Mouse (Mus musculus): ENCODE measurements around the gene Pola2.

Pola2 gene

GRCm38 (mm10) chr19:5965280-5965679 lies 1.3 kb upstream of the Pola2 start:
- peak; percentile 88 for DNase-seq (ENCODE audit: low read depth)

- no peak for DNase-seq (ENCODE audit: low read depth)
Measured at GRCm38 (mm10) chr19:5964804-5965203, 802 bp upstream of the Pola2 start.

- DNase-seq (ENCODE audit: low read depth) = no peak
Measured at GRCm38 (mm10) chr19:5962651-5963050, 1.4 kb downstream of the Pola2 start.

GRCm38 (mm10) chr19:5957371-5957770 lies 6.6 kb downstream of the Pola2 start:
- no peak for DNase-seq (ENCODE audit: low read depth)

DNA sequence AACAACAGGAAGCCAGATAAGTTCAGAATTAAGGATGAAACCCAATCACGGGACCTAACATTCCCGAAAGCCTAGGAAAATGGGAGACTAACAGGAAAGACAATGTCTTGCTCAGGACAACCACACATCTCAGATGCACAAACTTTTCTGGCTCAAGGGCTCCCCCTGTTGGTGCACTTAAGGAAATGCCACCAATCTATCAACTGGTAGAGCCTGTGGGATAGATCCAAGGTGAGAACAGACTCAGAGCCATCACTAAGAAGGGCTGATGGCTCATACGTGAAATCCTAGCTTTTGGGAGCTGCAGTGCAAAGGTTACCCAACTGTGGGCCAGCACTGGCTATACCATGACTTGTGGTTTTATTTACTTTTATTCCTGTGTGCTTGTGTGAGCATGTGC lies 7.3 kb downstream of the Pola2 start:
- peak; percentile 76 for DNase-seq (ENCODE audit: low read depth)

DNA sequence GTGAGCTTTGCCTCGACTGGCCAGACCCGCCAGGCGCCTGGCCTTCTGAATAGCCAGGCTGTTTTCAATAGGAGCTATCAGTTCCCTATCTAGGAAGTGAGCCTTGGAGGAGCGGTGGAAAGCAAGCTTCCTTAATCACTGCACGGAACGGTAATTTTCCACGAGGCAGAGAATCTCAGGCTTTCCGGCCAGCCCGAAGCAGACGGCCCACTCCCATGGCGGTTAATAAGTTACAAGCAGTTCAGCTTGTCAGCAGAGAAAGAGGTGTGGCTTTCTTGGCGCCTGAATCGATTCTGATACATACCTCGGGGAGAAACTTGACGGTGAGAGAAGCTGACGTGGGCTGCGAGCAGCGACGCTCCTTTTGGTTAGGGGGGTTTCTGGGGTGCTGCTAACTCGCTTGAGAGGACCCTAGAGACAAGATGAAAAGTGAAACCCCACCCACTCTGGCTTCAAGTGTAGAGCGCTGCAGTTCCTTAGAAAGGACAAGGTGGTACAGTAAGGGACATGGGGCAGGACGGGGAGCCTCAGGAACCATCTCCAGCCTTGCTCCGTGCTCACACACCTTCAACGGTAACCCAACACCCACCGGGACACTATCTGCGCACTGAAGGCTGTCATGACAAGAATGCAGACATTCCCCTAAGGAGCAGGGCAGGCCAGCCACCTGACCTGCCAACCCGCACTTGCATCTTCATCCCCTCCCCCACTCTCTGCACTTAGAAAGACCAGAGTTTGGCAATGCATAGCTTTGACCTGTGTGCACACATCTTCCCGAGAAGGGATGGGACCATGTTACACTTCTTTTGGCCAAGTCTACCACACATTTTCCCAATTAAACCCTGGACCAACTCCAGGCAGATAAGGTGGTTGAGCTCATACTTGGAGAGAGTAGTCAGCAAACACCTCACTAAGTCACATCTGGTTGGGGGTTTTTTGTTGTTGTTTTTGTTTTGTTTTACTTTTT lies 8.0 kb downstream of the Pola2 start:
- DNase-seq (ENCODE audit: low read depth) = no peak

DNA sequence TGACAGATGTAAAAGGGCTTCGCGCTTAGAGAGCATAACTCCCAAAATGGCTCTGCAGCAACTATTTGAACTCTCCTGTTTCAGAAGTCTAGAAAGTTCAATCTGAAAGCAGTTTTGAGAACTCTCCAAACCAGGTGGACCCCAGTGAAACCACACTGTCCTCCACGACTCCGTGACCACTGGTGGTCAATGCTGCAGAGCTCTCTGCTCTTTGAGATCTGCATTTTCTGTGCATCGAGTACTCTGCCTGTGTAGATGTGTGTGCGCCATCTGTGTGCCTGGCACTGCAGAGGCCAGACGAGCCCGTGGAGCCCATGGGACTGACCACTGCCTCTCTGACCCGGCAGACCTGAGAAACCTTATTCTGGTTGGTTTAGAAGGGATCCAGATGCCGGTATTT lies 9.1 kb downstream of the Pola2 start:
- no peak for DNase-seq (ENCODE audit: low read depth)

DNA sequence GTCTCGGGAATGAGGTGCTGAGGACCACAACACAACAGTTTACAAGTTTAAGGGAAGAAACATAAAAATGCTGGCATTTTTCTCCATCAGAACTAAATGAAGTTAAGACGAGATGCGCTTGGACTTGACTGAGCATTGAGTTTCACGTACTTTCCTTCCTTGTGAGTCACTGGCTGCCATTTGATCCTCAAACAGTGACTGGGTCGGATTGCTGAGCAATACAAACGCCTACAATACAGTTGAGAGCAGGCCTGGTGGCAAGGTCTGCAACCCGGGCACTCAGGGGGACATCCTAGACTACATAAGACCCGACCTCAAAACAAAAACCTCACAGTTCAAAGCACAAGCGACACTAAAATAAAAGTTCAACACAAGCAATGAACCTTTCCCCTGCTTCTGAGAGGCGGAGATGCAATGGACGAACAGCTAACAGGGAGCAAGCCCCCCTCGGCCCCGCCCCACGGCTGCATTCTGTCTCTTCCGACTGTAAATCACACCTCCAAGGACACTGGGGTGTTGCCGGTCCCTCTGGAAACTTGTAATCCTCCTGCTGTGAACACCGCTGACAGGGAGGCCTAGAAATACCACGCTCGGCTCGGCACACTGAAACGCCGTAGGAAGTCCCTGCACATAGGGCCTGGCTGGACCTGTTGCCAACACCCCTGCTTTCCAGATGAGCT lies 9.8 kb downstream of the Pola2 start:
- no peak for DNase-seq (ENCODE audit: low read depth)

DNA sequence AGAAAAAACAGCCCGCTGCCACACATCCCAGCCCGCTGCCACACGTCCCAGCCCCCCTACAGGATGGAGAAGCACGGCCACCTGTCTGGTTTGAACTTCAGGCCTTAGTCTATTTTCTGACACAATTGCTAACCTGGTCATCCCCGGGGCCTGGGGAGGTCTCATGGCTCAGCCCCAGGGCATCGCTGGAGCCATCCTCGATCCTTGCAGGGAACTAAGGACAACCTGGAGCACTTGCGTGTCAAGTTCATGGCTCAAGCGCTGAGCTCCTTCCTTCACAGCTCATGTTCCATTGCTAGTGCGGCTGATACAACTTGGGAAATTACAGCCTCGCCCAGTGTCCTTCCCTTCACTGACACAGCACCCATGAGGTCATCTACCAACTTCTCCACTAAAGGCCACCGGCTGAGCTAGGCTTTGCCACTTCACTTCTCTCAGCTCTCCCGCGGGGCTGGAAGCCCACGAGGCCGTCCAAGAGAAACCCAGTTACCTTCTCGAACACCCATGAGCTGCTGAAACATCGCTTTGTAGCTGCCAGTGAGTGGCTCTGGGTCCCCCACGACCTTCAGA lies 10.7 kb downstream of the Pola2 start:
- no peak for DNase-seq (ENCODE audit: low read depth)

DNA sequence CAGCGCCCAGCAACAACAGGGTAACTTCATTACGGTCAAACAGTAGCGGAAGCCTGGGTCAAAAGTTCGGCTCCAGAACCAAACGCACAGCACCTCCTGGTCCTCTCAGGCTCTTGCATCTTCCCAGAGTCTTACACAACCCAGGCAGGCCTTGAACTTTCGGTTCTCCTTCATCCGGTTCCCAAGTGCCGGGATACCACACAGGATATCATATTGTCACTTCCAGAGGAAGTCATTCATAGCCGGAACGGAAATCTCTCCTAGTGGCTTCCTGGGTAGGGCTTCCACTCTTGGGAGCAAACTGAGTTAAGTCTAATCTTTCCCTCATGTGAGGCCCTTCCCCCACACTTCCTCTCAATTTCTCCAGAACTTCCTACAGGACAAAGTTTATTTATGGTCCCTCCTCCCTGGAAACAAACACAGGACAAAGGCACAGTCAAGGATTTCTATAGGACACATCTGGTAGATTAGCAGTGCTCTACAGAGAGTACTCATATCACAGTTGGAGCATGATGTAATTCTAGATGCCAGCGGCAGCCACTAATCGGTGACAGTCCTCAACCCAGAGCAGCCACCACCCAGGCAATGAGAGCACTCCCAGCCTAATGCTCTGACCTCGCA lies 11.8 kb downstream of the Pola2 start:
- no peak for DNase-seq (ENCODE audit: low read depth)

- DNase-seq (ENCODE audit: low read depth) = no peak
Measured at GRCm38 (mm10) chr19:5951631-5952030, 12.4 kb downstream of the Pola2 start.

DNA sequence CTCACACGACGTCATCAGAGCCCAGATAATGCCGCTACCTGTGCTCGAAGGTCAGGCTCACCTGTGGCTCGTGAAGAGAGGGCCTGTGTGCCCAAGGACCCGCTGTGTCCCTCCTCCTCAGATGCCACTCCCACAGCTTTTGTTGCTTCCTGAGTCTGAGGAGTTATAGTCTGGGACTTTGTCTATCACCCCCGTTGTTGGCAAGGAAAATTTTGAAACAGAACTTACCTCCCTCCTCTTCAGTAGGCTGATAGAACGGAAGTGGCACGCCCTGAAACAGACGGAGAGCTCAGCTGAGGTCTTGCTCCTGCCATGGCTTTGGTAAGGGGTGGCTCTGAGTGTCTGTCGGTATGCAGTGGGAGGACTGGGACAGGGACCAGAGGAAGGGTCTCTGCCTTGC lies 13.8 kb downstream of the Pola2 start:
- no peak for DNase-seq (ENCODE audit: low read depth)

DNA sequence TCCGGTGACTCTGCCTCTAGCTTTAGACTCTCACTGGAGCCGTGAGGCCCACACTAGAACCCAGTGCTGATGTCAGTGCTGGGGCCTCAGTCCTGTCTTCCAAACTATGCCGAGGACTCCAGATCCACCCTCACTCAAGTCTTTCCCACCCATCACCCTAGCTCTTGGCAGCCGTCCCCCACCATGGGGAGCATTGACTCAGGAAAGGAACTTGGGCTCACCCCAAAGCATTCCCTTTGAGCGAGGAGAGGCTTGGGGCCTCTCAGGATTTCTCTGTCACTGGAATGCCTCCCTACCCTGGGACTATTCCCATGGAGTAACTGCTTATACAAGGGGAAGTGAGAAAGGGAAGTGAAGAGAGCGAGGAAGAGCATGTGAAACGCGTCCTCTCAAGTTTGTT lies 18.1 kb downstream of the Pola2 start:
- no peak for DNase-seq (ENCODE audit: low read depth)

DNA sequence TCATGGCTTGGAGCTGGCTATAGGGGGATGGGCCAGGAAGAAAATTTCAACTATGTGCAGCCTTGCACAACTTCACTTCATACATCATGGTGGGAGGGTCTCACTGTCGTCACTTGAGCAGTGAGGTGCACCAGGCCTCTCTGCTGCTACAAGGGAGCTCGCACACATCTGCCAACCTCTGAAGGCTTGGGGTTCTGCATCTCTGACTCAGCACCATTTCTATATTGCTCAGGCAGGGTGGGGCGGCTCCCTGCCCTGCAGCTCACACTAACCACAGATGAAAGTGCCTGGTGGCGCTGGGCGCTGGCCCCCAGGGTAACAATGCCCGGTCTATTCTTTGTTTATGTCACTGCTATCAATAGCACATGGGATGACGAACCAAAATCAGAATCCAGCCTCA lies 19.0 kb downstream of the Pola2 start:
- DNase-seq (ENCODE audit: low read depth) = no peak

DNA sequence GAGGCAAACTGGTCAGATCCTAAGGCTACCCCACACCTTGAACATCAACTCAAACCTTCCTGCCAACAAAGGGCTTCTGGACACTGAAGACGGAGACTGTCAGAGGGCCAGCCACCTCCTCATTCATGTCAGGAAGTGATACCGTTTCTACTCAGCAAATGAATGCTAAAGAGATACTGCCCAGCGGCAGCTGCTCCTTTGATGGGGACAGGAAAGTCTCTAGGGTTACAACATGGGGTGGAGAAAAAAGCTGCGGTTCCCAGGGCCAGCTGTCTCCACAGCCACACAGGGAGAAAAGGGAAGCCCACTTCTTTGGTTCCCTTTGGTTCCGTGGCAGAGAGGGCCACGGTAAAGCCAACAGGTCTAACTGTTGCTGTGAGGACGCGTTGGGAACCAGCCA lies 19.9 kb downstream of the Pola2 start:
- no peak for DNase-seq (ENCODE audit: low read depth)

DNA sequence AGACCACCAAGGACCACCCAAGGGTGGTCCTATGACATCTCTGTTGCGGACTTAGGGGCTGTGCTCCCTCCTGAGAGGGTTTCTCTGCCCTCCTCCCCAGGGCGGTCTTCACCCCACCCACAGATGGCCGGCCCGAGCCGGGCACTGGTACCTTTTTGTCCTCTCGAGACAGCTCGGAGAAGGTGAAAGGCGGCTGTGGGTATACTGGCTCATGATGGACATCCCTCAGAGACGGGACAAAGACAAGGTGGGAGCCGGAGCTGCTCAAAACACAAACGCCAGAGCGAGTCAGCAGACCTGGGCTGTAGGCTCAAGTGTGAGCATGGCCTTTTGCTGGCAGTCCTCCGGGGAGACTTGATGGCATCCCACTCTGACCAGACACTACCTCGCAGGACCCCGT lies 20.6 kb downstream of the Pola2 start:
- no peak for DNase-seq (ENCODE audit: low read depth)

- no peak for DNase-seq (ENCODE audit: low read depth)
Measured at GRCm38 (mm10) chr19:5942581-5942980, 21.4 kb downstream of the Pola2 start.

DNA sequence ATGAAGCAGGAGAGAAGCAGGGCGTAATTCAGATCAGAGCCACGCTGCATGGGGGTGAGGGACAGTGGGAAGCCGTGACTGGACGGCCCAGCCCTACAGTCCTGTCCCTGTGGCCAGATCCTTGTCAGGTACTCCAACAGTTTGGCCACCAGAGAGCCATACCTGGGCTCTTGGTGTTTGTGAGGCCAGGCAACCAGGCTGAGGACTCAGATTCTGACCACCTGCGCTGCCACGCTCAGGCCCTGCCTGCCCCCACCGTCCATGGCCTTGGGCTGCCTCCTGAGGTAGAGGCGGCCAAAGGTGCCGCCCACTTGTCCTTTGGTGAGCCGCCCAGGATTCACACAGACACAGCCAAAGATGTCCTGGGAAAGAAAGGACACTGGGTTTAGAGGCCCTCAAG lies 23.3 kb downstream of the Pola2 start:
- no peak for DNase-seq (ENCODE audit: low read depth)

- DNase-seq (ENCODE audit: low read depth) = no peak
Measured at GRCm38 (mm10) chr19:5940173-5940572, 23.8 kb downstream of the Pola2 start.

GRCm38 (mm10) chr19:5939715-5940114 lies 24.3 kb downstream of the Pola2 start:
- DNase-seq (ENCODE audit: low read depth) = no peak

- DNase-seq (ENCODE audit: low read depth) = no peak
Measured at GRCm38 (mm10) chr19:5938516-5938915, 25.5 kb downstream of the Pola2 start.

GRCm38 (mm10) chr19:5937836-5938406 lies 26.1 kb downstream of the Pola2 start:
- peak; percentile 34 for DNase-seq (ENCODE audit: low read depth)
